Mouse (Mus musculus): Measurements from ENCODE around the gene Mgat5b. TPM values are rescaled to one million over a fixed set of nuclear protein-coding genes. Genes with fewer than 3 reads are reported as not detected.

Mgat5b gene
- total and polyA plus RNA-seq, 3 experiments: not detected

GRCm38 (mm10) chr11:116869641-116870040, 49.0 kb upstream of the Mgat5b start:
- H3K4me3 ChIP-seq (ENCODE audit: control insufficient read depth in 1 of 2, insufficient read depth in 1 of 2, low read depth in 2 of 2, low read length in 2 of 2): no peak overlapping the region
- H3K4me1 ChIP-seq (ENCODE audit: control insufficient read depth in 1 of 2, insufficient read depth in 2 of 2, low read length in 2 of 2): no peaks in the 10 kb centered on the region
- TF ChIP-seq ZNF384 (IDR thresholded peaks at IDR 0.05; ENCODE audit: low read depth, low read length) (no peak), KAT2A (conservative IDR thresholded peaks at IDR 0.05; ENCODE audit: low read depth, low read length) (no peak), TCF12 (IDR thresholded peaks at IDR 0.05; ENCODE audit: low read depth, low read length) (no peak), SMC3 (IDR thresholded peaks at IDR 0.05; ENCODE audit: low read depth, low read length) (no peak), EP300 (IDR thresholded peaks at IDR 0.05; ENCODE audit: low read depth in 1 of 2, low read length in 2 of 2) (no peak), MAZ (IDR thresholded peaks at IDR 0.05; ENCODE audit: low read depth, low read length) (no peak), SIN3A (IDR thresholded peaks at IDR 0.05; ENCODE audit: low read length) (no peak), TAL1 (IDR thresholded peaks at IDR 0.05; ENCODE audit: low read length) (no peak), MAFK (IDR thresholded peaks at IDR 0.05; ENCODE audit: borderline replicate concordance, low read depth, low read length) (no peak), HCFC1 (IDR thresholded peaks at IDR 0.05; ENCODE audit: low read depth, low read length) (no peak), MYB (IDR thresholded peaks at IDR 0.05; ENCODE audit: low read depth, low read length) (no peak), ETS1 (IDR thresholded peaks at IDR 0.05; ENCODE audit: low read depth, low read length) (no peak), MXI1 (IDR thresholded peaks at IDR 0.05; ENCODE audit: low read depth, low read length) (no peak), MAX (IDR thresholded peaks at IDR 0.05; ENCODE audit: low read length) (no peak), NELFE (IDR thresholded peaks at IDR 0.05; ENCODE audit: low read depth, low read length) (no peak), MYC (IDR thresholded peaks at IDR 0.05; ENCODE audit: low read depth, low read length) (no peak), POLR2A (IDR thresholded peaks at IDR 0.05; ENCODE audit: control insufficient read depth in 1 of 2, insufficient read depth in 1 of 2, low read depth in 1 of 2, low read length in 2 of 2, poor library complexity in 1 of 2) (no peak), USF1 (IDR thresholded peaks at IDR 0.05; ENCODE audit: low read depth, low read length) (no peak)
- no peaks in the 10 kb centered on the region for H3K27me3 ChIP-seq (ENCODE audit: control insufficient read depth in 1 of 2, insufficient read depth in 2 of 2, low read length in 2 of 2)
- H3K9ac ChIP-seq (ENCODE audit: control insufficient read depth, low read depth, low read length, poor library complexity, severe bottlenecking): no peak overlapping the region
- no peaks in the 10 kb centered on the region for H3K36me3 ChIP-seq (ENCODE audit: control insufficient read depth in 1 of 2, insufficient read depth in 2 of 2, low read length in 2 of 2)
- H3K9me3 ChIP-seq (replicated peaks; ENCODE audit: insufficient read depth, low read length): no peaks in the 10 kb centered on the region
- no peak for DNase-seq (ENCODE audit: low read depth, low spot score)
- no peak overlapping the region for H3K27ac ChIP-seq (ENCODE audit: control insufficient read depth, low read depth, low read length)
- no peaks in the 10 kb centered on the region for H3K79me2 ChIP-seq (ENCODE audit: control insufficient read depth, insufficient read depth, low read length, poor library complexity)

- H3K79me2 ChIP-seq (ENCODE audit: control insufficient read depth, insufficient read depth, low read length, poor library complexity): no peaks in the 10 kb centered on the region
- no peaks in the 10 kb centered on the region for H3K4me1 ChIP-seq (ENCODE audit: control insufficient read depth in 1 of 2, insufficient read depth in 2 of 2, low read length in 2 of 2)
- H3K9ac ChIP-seq (ENCODE audit: control insufficient read depth, low read depth, low read length, poor library complexity, severe bottlenecking): no peak overlapping the region
- no peak for DNase-seq (ENCODE audit: low read depth, low spot score)
- TF ChIP-seq MAZ (IDR thresholded peaks at IDR 0.05; ENCODE audit: low read depth, low read length) (no peak), CTCF (IDR thresholded peaks at IDR 0.05 in 2 of 3, conservative IDR thresholded peaks at IDR 0.05 in 1 of 3; ENCODE audit: control insufficient read depth in 1 of 3, insufficient read depth in 1 of 3, low read depth in 2 of 3, low read length in 3 of 3, poor library complexity in 1 of 3, severe bottlenecking in 1 of 3) (no peak), HCFC1 (IDR thresholded peaks at IDR 0.05; ENCODE audit: low read depth, low read length) (no peak), NELFE (IDR thresholded peaks at IDR 0.05; ENCODE audit: low read depth, low read length) (no peak)
- H3K27me3 ChIP-seq (ENCODE audit: control insufficient read depth in 1 of 2, insufficient read depth in 2 of 2, low read length in 2 of 2): no peaks in the 10 kb centered on the region
- H3K9me3 ChIP-seq (replicated peaks; ENCODE audit: insufficient read depth, low read length): no peaks in the 10 kb centered on the region
- H3K27ac ChIP-seq (ENCODE audit: control insufficient read depth, low read depth, low read length): no peak overlapping the region
- no peak overlapping the region for H3K4me3 ChIP-seq (ENCODE audit: control insufficient read depth in 1 of 2, insufficient read depth in 1 of 2, low read depth in 2 of 2, low read length in 2 of 2)
- no peaks in the 10 kb centered on the region for H3K36me3 ChIP-seq (ENCODE audit: control insufficient read depth in 1 of 2, insufficient read depth in 2 of 2, low read length in 2 of 2)
Observed at GRCm38 (mm10) chr11:116871538-116871937, 47.1 kb upstream of the Mgat5b start.

All from MEL (cell line).